Mouse (Mus musculus) c-Kit-positive CD71-positive TER-119-negative erythroid progenitor cells, embryonic 14.5 days (primary cell): ENCODE results near the gene Snx29.

ENCODE experiments used
- DNase-seq: peaks from one replicate; pipeline ENCODE4 v3.0.0-alpha.2; 2013; ENCODE audit warnings: low read depth

Gene Snx29

DNA sequence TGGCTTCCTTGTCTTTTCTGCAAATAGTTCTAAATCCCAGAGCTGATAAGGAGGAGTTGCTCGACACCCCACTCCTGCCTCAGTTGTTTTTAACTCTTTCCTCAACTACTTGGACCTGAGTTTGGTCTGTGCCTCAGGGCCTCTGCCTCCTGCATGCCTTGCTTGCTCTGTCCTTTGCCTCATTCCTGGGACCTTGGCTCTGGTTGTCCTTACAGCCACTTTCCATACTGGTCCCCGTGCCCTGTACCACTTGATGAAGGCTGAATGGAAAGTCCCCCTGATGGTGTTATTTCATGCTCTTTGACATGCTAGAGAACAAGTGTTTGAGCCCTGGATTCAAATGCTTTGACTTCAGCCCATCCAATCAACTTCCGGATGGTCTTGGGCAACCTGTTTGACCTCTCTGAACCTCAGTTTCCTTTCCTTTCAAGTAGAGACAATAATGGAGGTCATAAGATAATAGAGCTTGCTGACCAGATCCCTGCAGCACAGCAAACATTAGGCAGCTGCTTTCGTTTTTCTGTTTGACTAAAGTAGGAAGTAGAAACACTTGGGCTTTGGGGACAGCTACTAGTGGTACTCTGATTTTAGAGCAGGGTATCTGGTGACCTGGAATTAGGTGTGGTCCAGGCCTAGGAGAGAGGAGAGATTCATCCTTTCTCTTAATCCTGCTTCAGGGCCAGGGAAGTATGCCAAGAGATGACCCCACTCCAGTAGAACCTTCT is 365.7 kb downstream of the Snx29 start:
- DNase-seq: no peak

DNA sequence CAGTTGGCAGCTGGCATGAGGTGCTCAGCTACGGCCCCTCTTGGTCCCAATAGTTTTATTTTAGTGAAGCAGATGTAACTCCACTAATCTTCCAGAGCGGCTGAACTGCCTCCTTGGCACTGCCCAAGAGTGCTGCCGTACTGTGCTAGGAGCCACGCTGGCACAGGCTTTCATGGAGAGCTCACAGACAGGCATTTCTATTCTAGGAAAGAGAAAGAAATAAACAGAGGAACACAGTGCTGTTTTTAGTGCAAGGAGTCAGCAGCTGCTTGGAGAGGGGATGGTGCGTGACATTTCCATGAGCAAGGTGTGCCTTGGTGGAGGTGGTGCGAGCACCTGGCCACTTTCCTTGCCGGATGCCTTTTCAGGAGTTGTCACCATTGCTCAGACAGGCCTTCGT is 367.4 kb downstream of the Snx29 start:
- DNase-seq: no peak

DNA sequence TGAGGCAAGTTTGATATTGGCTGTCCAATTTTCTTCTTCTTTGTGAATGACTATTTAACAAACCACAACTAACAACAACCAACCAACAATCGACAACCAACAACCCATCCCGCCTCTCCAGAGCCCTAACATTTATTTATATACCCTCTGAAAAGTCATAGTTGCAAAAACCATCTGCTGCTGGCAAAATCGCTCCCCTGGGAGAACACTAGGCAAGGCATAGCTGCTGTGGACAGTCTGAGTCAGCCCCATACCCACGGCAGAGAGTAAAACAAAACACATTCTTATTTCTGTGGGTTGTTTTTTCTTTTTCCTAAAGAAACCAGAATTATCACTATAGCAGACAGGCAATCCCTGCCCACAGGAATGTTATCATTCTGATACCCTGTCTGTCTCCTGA is 368.0 kb downstream of the Snx29 start:
- no peak for DNase-seq

DNA sequence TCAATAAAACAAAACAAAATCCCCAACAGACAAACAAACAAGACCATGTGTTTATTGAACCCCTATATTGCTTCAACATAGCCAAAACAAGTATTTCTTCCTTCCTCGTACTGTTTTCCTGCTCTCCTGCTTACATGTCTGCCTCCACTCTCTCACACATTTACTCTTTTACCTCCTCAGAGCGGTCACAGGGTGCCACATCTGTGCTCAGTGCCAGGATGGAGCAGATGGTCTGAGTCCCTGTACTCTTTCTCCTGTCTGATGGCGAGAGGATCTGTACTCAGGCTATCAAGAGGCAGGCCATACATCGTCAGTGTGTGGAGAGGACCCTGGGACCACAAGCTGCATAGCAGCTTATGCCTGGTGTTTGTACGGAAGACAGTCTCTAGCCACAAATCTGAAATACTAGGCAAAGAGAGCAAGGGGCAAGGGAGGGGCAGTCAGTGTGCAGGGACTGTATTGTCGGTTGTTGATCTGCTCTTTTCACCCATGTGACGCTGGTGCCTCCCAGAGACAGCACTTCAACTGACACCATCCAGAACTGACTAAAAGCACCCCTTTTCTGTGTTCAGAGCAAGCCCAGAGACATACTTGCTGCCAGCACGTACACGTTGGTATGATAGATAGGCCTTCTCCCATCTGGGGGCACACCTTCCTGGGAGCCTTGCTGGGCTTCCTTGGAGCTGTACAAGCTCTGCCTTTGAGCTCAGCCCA is 368.9 kb downstream of the Snx29 start:
- no peak for DNase-seq

DNA sequence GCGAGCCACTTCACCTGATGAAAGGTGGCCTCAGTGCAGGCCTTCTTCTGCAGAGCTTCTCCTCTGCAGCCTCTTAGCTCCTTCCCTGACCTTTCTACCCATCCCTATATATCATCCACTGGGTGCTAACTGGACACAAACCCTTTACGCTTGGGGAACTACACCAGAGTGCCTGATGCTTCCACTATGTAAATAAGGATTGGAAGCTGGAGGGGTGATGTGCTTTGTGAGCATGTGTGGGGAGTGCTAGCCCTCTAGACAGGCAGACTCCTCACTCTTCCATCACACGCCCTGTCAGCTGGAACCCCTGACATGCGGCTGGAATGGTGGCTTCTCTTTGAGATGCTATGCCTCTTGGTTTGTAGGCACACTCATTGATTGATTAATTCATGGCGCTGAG is 370.0 kb downstream of the Snx29 start:
- no peak for DNase-seq

DNA sequence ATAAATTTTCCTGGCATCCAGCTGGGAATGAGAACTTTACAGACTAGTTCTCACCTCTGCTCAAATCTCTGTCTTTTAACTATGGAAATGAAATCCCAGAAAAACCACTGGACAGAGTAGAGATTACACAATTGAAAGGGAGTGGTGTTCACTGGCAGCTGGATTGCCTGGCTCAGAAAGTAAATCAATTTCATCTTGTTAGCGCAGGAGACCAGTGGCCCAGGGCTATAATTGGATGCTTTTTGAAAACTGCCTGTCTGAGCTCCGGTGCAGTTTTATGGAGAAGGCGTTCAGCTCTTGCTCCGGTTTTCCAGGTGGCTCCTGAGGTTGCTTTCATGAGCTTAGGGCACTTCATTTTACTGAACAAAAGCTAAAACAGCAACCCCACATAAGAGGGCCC is 371.7 kb downstream of the Snx29 start:
- DNase-seq: no peak

DNA sequence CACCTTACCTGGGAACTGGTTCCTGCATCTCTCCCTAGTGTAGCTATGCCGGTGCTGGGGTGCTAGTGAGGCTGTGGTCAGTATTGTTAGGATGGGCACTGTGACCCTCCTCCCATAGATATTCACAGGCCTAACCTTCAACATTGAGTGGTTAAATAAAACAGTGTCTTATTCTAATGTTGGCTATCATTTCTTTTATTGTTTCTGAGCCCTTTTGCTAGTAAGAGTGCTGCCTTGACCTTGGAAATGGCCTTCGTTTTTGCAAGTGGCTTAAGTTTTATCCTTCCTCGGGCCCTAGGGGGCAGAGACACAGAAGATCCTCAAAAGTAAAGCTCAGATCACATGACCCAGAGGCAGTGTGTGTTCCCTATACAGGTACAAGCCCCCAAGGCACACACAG is 374.1 kb downstream of the Snx29 start:
- no peak for DNase-seq

DNA sequence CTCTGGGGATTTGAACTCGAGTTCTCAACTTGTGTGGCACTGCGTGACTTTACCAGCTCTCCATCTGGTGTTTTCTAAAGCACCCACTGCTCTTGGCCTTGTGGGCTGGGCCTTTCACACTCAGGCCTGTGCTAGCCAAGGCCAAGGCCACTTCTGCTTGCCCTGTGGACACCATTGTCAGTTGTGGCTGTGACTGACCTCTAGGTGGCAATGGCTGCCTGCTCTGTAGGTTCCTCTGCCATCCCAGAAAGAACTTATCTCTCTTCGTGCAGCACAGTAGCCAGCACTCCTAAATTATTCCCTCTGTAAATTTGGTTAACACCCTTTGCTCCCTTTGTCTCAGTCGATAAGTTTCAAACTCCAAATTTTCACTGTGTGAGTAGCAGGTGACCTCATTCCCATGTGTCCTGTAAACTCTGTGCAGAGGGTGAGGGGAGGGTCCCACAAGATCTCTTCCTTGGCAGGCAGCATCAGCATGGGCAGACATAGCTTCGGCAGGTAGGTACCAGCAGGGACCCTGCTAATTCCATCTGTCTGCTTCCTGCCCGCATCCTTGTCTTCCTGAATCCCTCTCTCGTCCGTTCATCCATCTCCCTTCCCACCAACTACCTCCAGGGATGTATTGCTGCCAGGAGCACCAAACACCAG is 375.1 kb downstream of the Snx29 start:
- no peak for DNase-seq

DNA sequence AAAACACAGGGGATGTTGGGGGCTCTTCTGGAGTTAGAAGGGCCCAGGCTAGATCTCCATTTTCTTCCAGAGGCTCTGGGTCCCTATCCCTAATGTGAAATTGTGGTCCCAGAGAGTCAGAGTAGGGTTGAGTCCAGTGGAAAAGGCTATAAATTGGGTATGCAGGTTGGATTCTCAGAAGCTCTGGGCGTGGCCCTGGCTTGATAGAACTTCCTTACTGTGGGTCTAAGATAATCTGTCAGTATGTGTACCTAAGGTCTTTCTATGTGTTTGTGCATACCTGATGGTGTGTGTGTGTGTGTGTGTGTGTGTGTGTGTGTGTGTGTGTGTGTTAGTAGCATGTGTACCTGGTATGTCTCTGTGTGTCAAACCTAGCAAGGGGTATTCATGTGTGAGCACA is 378.9 kb downstream of the Snx29 start:
- no peak for DNase-seq

DNA sequence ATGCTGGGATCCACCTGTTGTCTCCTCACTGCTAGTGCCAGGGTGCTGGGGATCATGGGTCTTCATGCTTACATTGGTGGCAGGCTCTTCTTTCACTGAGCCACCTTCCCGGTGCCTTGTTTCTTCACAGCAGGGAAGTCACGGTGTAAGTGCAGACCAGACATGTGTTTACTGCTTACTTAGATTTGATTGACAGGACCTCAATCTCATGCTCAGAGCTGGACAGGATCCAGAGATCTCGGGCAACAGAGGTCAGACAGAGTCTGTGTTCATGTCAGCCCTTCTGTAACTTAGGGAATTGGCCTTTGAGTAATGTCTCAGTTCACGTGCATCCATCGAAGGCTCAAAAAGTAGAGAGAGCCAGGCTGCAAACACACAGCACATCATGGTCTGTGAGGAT is 381.4 kb downstream of the Snx29 start:
- DNase-seq: no peak

DNA sequence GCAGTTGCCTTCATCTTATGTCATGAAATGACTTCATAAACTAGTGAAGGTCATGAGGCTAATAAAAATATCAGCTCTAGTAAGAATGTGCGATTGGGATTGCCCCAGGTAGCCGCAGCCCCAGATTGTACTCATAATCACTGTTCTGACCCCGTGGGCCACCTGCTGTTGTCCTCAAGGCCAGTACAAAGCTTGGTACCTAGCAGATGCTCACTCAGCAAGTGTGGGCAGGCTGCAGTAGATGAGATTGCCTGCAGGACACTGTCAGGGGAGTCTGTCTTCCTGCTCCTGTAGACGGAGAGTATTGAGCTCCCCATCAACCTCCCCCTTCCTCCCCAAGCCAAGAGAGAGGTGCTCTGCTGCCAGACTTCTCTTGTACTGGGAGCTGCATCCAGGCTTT is 382.7 kb downstream of the Snx29 start:
- no peak for DNase-seq

DNA sequence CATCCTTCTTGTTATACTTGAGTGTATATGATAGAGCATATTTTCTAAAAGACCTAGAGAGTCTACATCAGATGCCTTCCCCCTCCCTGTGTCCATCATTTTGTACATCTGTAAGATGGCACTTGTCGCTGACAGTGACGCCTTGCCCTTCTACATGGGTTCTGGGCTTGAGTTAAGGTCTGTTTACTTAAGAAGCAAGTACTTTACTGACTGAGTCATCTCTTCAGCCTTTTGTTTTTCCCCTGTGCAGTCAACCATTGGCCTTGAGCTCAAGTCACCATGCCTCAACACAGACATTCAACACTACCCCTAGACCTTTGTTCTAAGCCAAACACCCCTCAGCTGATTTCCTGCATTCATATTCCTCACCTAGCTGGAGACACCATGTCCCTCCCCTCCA is 385.4 kb downstream of the Snx29 start:
- DNase-seq: no peak

DNA sequence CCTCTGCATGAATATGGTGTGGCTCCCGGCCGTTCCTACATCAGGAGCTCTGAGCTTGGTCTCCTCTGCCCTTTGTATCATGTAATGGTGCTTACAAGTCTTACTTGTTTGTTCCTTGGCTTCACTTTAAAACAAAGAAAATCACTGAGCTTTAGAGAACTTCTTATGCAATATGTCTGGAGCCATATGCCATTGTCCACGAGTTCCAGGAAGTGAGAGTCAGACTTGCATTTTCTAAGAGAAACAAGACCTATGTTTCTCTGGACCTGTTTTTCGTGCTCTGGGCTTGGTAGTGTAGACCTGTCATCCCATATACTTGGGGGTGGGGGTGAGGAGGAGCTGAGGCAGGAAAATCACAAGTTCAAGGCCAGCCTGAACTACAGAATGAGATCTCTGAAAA is 386.7 kb downstream of the Snx29 start:
- DNase-seq: no peak

DNA sequence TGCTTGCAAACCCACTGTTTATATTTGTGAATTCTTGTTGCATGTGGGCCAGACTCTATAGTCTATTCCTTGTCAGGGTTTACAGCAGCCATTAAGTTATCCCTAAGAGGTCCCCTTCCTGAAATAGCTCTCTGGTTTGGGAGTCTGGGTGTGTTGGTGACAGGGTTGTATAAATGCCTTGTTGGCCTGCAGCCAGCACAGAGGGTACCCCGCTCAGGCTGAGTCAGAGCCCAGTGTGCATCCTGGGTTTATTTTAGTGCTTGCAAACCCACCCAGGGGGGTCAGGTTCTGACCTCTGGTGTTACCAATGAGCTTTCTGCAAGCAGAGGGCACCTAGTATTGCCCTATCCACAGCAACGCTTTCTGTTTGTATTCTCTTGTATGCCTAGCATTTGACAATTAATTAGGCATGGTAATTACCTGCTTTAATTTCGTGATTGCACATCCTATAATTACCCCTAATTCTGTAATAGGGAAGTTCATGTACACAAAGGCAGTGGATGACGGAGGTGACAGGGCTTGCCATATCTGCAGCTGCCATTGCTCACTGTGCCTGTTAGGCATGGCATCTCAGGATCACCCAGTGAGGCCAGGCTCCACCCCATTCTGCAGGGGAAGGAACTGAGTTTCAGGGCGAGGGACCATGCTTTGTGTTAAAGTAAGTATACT is 387.4 kb downstream of the Snx29 start:
- no peak for DNase-seq

DNA sequence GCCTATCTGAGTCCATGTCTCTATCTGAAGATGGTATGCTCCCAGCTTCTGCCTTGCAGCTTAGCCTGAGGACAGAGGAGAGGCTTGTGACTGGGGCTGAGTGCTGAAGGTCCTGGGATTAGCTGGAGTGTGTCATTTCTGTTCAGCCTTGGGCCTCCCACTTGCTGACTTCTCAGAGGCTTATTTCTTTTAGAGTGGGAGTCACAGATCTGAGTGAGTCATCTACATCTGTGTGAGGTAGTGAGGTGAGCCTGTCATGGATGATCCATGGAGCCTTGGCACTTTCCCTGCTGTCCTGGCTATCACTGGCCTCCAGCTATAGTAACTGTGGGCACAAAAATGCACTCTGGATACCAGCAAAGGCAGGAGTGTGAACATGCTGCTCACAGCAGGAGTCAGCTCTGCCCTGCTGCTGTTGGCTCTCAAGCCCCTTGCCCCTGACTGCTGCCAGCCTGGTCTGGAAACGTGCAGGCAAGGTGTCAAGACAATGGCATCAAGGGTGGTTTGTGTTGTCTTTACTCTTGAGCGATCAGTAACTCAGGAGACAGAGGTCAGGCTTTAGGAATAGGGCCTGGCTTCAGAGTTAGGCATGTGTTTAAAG is 390.7 kb downstream of the Snx29 start:
- no peak for DNase-seq

DNA sequence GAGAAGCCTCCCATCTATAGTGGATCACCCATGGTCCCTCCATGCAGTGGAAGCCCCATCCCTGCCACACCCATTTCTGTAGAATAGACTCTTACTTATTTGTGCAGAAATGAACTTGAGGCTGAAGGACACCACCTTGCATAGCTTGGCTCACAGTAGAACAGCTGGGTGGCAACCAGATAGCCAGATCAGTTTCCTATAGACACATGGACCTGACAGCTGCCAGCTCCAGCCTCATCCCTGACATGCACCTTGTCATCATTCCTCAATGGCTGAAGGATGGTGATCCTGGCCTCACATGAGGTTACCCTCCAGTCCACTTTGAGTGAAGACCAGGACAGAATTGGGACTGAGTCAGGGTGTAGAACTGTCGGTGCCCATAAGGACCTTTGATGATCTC is 394.2 kb downstream of the Snx29 start:
- DNase-seq: no peak

DNA sequence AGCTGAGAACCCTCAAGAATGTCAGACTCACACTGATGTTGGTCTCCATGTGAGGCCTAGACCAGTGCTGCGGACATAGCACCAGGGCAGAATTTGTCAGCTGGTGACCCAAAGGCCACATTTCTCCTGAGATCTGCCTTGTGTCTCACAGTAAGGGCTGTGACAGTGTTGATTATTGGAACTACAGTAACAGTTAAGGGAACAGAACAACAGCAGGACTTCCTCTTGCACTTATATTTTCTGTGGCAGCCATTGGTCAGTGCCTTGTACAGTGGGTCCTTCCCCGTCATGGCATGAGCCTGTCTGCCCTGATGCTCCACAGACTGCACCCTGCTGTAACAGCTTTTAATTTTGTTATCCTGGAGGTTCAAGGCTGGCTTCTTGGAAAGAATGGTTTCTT is 403.2 kb downstream of the Snx29 start:
- no peak for DNase-seq

DNA sequence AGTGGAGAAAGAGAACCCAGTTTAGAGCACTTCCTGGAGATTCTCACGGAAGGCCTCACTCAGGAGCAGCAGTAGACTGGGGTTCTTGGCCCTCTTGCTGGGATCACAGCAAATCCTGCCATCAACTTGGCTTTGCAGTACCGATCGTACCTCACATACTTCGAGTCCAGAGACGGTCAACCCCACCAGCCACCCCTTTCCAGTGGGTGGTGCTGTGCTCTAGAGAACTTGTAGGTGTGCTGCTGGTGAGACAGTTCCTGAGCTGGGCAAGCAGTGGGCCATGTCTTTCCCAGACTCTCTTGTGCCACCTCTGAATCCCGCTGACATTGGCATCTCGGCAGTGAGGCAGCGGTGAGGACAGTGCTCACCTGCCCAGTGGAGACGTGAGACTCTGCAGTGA is 404.6 kb downstream of the Snx29 start:
- no peak for DNase-seq

DNA sequence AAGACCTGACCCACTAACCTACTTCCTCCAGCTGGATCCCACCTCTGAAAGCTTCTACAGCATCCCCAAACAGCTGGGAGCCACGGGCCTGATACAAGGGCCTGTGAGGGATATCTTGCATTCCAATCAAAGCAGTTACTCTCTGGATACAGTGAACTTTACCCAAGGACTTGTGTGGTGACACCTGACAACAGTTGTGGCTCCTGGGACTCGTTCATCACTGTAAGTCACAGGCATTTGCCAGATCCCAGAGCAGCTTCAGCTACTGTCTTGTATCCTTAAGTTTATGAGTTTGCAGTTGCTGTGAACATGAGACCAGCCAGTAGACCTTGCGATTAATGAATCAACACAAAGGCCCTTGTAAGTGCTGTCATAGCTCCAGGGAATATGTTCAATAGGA is 405.4 kb downstream of the Snx29 start:
- no peak for DNase-seq

DNA sequence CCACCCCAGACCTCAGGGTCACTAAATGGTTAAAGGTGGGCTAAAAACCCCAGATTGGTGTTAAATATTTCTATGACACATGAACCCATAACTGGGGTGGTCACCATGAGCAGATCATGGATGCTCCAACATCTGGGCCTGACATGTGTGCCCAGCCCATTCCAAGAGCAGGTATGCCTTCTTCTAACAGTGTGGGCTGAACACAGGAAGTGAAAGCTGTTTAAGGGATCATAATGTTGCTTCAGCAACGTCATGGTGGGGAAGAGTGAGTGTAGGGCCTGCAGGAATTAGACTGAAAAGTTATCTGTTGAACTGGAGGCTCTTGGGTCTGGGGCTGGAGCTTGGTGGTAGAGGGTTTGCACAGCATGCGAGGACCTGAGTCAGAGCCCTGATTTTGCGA is 405.9 kb downstream of the Snx29 start:
- DNase-seq: no peak

DNA sequence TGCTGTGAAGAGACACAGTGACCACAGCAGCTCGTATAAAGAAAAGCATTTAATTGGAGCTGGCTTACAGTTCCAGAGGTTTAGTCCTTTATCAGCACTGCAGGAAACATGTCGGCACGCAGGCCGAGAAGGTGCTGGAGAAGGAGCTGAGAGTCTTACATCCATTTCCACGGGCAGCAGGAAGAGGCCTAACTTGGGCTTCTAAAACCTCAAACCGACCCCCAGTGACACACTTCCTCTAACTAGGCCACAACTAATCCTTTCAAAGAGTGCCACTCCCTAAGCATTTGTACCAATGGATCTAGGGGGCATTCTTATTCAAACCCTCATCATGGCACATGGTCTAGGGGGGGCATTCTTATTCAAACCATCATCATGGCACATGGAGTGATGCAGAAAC is 406.4 kb downstream of the Snx29 start:
- no peak for DNase-seq

DNA sequence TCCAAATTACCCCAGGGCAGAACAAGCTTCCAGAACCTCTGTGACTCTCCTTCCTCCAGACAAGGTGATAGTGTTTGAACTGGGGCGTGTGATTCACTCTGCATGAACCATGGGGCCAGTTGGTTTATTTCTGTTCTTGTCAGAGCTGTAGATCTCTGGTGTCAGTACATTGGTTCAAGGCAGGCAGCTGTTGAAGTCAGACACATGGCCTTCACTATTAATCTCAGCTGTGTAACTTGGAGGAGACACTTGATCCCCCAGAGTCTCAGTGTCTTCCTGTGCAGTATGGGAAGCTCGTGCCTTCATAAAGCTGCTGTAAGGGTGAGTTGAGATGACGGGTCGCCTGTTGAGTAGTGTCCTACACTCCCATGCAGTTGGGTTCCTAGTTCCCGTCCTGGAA is 407.1 kb downstream of the Snx29 start:
- no peak for DNase-seq
